Mouse (Mus musculus) WW6 (cell line): ENCODE data around the gene Gfap.

Source experiments
- DNase-seq: peaks from one replicate; pipeline ENCODE4 v3.0.0-alpha.2; 2013; ENCODE audit warnings: low read depth, low spot score

The Gfap gene

GRCm38 (mm10) chr11:102900763-102901162 is at the start of gene Gfap:
Gene Gfap (minus strand): TSS chr11:102900912.
- DNase-seq: peak; percentile 83

- no peak for DNase-seq
These were observed 47.6 kb upstream of the Gfap start for GRCm38 (mm10) chr11:102948043-102948961.

GRCm38 (mm10) chr11:102946992-102947343 is 46.3 kb upstream of the Gfap start:
- DNase-seq: no peak

GRCm38 (mm10) chr11:102946265-102946991 is 45.7 kb upstream of the Gfap start, which contains the start of gene C1ql1:
Gene C1ql1 (minus strand): TSS chr11:102946688.
- DNase-seq: peak; percentile 89

GRCm38 (mm10) chr11:102945306-102946264 is 44.9 kb upstream of the Gfap start:
- no peak for DNase-seq

- no peak for DNase-seq
These were observed 40.5 kb upstream of the Gfap start for GRCm38 (mm10) chr11:102941236-102941635.

GRCm38 (mm10) chr11:102939024-102939675 is 38.4 kb upstream of the Gfap start:
- no peak for DNase-seq

GRCm38 (mm10) chr11:102937529-102938182 is 36.9 kb upstream of the Gfap start:
- DNase-seq: no peak

GRCm38 (mm10) chr11:102936272-102936671 is 35.6 kb upstream of the Gfap start:
- DNase-seq: no peak

- DNase-seq: no peak
These were observed 30.0 kb upstream of the Gfap start for GRCm38 (mm10) chr11:102930672-102931071.

- peak; percentile 70 for DNase-seq
These were observed 24.6 kb upstream of the Gfap start for GRCm38 (mm10) chr11:102925351-102925717.

- DNase-seq: peak; percentile 99
These were observed 24.0 kb upstream of the Gfap start, which contains the start of gene Kif18b for GRCm38 (mm10) chr11:102924557-102925350. Gene Kif18b (minus strand): TSS chr11:102925124.

GRCm38 (mm10) chr11:102921491-102921890 is 20.8 kb upstream of the Gfap start:
- no peak for DNase-seq

GRCm38 (mm10) chr11:102918077-102918476 is 17.4 kb upstream of the Gfap start:
- no peak for DNase-seq

- no peak for DNase-seq
These were observed 14.7 kb upstream of the Gfap start for GRCm38 (mm10) chr11:102915380-102915779.

GRCm38 (mm10) chr11:102911376-102911775 is 10.7 kb upstream of the Gfap start:
- DNase-seq: no peak

- DNase-seq: no peak
These were observed 2.9 kb upstream of the Gfap start for GRCm38 (mm10) chr11:102903654-102904053.

GRCm38 (mm10) chr11:102902107-102902506 is 1.4 kb upstream of the Gfap start:
- DNase-seq: no peak

GRCm38 (mm10) chr11:102901199-102901598 is 487 bp upstream of the Gfap start:
- no peak for DNase-seq

- no peak for DNase-seq
These were observed 2.3 kb downstream of the Gfap start for GRCm38 (mm10) chr11:102898408-102898807.
